Mouse (Mus musculus) limb, embryonic 12.5 days (tissue): ENCODE measurements around the gene Ptpn6. TPM values are rescaled to one million over a fixed set of nuclear protein-coding genes. Genes with fewer than 3 reads are reported as not detected.

Experiments used
- ATAC-seq: fragments of 200-750 bp; cut with Nextera tagmentation; 2 replicates; pipeline ENCODE4 v1.8.0; 2017; ENCODE audit warnings: low read depth, moderate TSS enrichment; ENCODE audit not compliant: insufficient number of reproducible peaks, insufficient read depth, low FRiP score, low TSS enrichment
- H3K27ac ChIP-seq: fragments of 300-500 bp; sonication (generic); 2 replicates; pipeline ENCODE4 v1.5.1; 2016; ENCODE audit warnings: mild to moderate bottlenecking, moderate library complexity
- H3K27me3 ChIP-seq: fragments of 300-500 bp; sonication (generic); 2 replicates; pipeline ENCODE4 v1.6.1; 2016; ENCODE audit warnings: mild to moderate bottlenecking, moderate library complexity
- H3K36me3 ChIP-seq: fragments of 300-500 bp; sonication (generic); 2 replicates; pipeline ENCODE4 v1.6.1; 2016; ENCODE audit warnings: mild to moderate bottlenecking, moderate library complexity
- H3K4me1 ChIP-seq: fragments of 300-500 bp; sonication (generic); replicated peaks from 2 replicates; pipeline ENCODE4 v1.6.1; 2016
- H3K4me2 ChIP-seq: fragments of 300-500 bp; sonication (generic); 2 replicates; pipeline ENCODE4 v1.6.1; 2016; ENCODE audit warnings: mild to moderate bottlenecking, moderate library complexity
- H3K4me3 ChIP-seq: fragments of 300-500 bp; sonication (generic); replicated peaks from 2 replicates; pipeline ENCODE4 v1.5.1; 2016; ENCODE audit warnings: mild to moderate bottlenecking
- H3K9ac ChIP-seq: fragments of 300-500 bp; sonication (generic); replicated peaks from 2 replicates; pipeline ENCODE4 v1.6.1; 2016; ENCODE audit warnings: mild to moderate bottlenecking, moderate library complexity
- H3K9me3 ChIP-seq: fragments of 300-500 bp; sonication (generic); 2 replicates; pipeline ENCODE4 v1.6.1; 2016; ENCODE audit warnings: mild to moderate bottlenecking, moderate library complexity
- WGBS: fragments of 180-500 bp; shearing (Covaris S2); methylation state at CpG from one replicate; pipeline ENCODE4 v1.1.7; 2016; 5-methylcytosine and 5-hydroxymethylcytosine counted together
- polyA plus RNA-seq: library from polyadenylated mRNA; unstranded; fragments of >200 nt; fragmentation: Nextera tagmentation; extraction: Ambion mirVana; gene quantifications from 2 replicates; pipeline ENCODE4 v1.2.1, GENCODE M21; 2016

Ptpn6 gene
- polyA plus RNA-seq, 1 experiment from 2014 or later: 6.0 TPM

DNA sequence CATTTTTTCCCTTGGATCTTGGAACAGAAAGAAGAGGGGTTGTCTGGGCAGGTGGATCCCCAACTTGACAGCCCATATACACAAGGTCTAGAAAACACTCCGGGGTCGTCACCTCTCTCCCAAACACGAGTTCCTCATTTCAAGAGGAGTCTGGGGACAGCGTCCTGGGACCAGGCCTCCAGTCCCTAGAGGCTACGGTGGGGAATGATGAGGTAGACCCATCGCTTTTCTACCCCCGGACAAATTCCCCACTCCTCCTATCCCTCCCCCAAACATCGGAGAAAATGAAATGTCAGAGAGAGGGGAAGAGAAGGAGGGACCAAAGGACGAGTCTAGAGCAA is 30.2 kb upstream of the Ptpn6 start:
- 7% methylated on average over 9 of the region's 9 CpGs for WGBS
- H3K9me3 ChIP-seq: no peaks in the 10 kb centered on the region
- peaks cover 30% of the 10 kb centered on the region for H3K4me1 ChIP-seq
- H3K36me3 ChIP-seq: no peaks in the 10 kb centered on the region
- peak overlapping the region; percentile 58 for H3K4me3 ChIP-seq
- peak; percentile 22; the same call in 1 of the 2 replicates for ATAC-seq
- H3K4me2 ChIP-seq: peak overlapping the region; percentile 92
- H3K27ac ChIP-seq: no peak overlapping the region
- H3K27me3 ChIP-seq: peaks cover 59% of the 10 kb centered on the region
- peak overlapping the region; percentile 72; the same call in 1 of the 2 replicates for H3K9ac ChIP-seq

DNA sequence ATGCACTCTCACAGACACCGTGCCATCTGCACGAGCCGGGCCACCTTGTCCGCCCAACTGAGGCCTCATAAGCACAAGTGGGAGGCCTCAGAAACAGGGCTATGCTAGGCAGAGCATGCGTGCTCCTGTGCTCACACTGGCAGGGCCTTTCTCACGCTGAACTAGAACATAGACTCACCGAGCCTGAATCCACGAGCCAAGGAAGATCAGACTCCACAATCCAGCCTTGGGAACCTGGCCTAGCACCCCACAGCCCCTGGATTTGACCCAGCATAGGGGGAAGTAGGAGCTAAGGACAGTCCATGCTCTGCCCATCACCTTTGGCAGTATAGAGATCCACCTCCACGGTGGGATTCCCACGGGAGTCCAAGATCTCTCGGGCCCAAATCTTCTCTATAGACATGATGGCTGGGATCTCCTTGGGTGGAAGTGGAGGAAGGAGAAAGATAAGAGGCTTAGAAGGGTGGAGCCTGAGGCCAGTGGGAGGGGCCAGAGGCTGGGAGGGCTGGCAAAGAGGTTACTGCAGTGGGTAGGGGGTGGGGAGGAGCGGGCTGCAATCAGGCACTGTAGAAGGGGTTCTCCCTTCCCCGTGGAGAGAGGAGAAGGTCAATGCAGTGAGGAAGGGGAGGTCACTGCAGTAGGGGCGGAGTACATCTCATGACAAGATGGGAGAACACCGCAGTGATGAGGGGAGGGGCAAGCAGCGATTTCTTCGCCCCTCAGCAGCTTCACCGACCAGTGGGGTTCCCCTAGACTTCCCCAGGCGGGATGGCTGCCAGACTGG is 29.6 kb upstream of the Ptpn6 start:
- no peaks in the 10 kb centered on the region for H3K9me3 ChIP-seq
- H3K27ac ChIP-seq: no peak overlapping the region
- H3K27me3 ChIP-seq: peaks cover 57% of the 10 kb centered on the region
- peak overlapping the region; percentile 58 for H3K4me3 ChIP-seq
- H3K9ac ChIP-seq: 0 out of 2 replicates have a peak overlapping the region, but pooled peaks have one; percentile 31
- peaks cover 30% of the 10 kb centered on the region for H3K4me1 ChIP-seq
- no peaks in the 10 kb centered on the region for H3K36me3 ChIP-seq
- peak overlapping the region; percentile 92 for H3K4me2 ChIP-seq
- ATAC-seq: no peak
- WGBS: 30% methylated on average over 19 of the region's 19 CpGs

DNA sequence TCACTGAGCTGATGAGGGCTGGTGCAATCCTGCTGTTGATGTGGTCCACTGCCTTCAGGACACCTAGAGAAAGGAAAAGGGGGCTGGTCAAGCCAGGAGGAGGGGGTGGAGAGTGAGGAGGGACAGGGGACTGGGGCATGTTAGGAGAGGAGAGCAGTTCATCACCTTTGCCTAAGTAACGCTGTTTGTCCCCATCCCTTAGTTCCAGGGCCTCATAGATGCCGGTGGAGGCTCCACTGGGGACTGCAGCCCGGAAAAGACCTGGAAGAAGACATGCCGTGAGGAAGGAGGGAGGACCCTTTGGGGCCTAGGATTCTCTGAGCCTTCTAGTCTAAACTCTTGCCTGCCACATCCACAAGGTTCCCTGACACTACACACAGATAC is 29.0 kb upstream of the Ptpn6 start:
- Histone ChIP-seq H3K27ac (no peak overlapping the region), H3K4me3 (no peak overlapping the region), H3K27me3 (peaks cover 59% of the 10 kb centered on the region), H3K36me3 (no peaks in the 10 kb centered on the region), H3K9me3 (no peaks in the 10 kb centered on the region), H3K9ac (no peak overlapping the region), H3K4me2 (0 out of 2 replicates have a peak overlapping the region, but pooled peaks have one; percentile 92), H3K4me1 (peaks cover 30% of the 10 kb centered on the region)
- 55% methylated on average over 4 of the region's 4 CpGs for WGBS
- no peak for ATAC-seq

DNA sequence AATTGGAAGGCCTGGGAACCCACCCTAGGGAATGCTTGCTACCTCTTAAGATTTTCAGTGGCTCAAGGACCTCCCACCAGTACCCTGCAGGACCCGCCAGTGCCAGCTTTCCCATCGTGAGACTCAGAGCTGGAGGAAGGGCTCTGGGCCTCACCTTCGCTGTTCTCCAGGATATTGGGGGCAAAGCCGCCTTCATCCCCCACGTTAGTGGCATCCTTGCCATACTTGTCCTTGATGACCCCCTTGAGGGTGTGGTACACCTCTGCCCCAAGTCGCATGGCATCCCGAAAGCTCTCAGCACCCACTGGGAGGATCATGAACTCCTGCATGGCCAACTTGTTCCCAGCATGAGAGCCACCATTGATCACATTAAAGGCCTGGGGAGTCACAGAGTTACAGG is 27.4 kb upstream of the Ptpn6 start:
- 87% methylated on average over 7 of the region's 7 CpGs for whole genome bisulfite sequencing
- H3K27me3 ChIP-seq: peaks cover 70% of the 10 kb centered on the region

DNA sequence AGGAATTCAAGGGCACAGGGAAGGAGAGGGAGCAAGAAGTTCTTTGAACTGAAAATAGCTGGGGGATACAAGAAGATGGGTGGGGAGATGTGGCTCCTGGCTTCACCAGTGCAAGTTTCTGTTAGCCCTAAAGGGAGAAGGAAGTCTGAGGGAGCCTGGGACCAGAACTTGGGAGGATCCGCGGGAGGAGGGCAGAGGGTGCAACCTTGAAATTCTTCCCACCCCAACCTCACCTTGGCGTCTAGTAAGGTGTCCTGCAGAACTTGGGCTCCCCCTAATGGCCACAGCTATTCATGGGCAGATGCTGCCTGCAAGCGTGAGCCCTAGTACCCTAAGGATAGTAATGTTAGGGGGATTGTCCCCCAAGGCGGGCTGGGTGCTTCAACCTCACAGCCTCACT is 20.7 kb upstream of the Ptpn6 start:
- H3K27me3 ChIP-seq: peaks cover 30% of the 10 kb centered on the region
- WGBS: 5% methylated on average over 5 of the region's 5 CpGs
- H3K36me3 ChIP-seq: 0 out of 2 replicates have a peak, but pooled peaks cover 3% of the 10 kb centered on the region
- peaks cover 40% of the 10 kb centered on the region for H3K4me1 ChIP-seq
- peak overlapping the region; percentile 44; the same call in 1 of the 2 replicates for H3K9ac ChIP-seq
- peak overlapping the region; percentile 87 for H3K4me2 ChIP-seq
- peak overlapping the region; percentile 99 for H3K27ac ChIP-seq
- peak overlapping the region; percentile 89 for H3K4me3 ChIP-seq
- H3K9me3 ChIP-seq: no peaks in the 10 kb centered on the region
- ATAC-seq: no peak

More for the DNA sequence above, 27.4 kb upstream of the Ptpn6 start:
- H3K9ac ChIP-seq: no peak overlapping the region
- H3K4me2 ChIP-seq: no peak overlapping the region
- no peaks in the 10 kb centered on the region for H3K36me3 ChIP-seq
- ATAC-seq: no peak
- H3K4me1 ChIP-seq: peaks cover 30% of the 10 kb centered on the region
- no peak overlapping the region for H3K27ac ChIP-seq
- no peak overlapping the region for H3K4me3 ChIP-seq
- H3K9me3 ChIP-seq: no peaks in the 10 kb centered on the region

DNA sequence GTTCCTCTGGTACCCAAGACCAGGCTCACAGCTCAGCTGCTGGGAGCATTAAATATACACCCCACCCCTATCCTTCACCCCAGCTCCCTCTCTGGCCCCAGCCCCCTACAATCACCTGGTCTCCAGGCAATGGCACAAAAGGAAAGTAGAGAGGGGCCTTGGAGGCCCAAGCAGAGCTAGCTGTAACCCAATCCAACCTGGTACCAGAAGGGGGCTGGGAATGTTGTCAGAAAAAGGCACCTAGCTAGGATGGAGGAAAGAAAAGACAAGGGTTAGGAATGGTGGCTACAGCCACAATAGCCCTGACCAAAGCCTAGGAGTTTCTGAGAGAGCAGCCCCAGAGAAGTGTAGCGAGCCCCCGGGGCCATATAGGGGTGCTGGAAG is 20.3 kb upstream of the Ptpn6 start:
- Histone ChIP-seq H3K4me3 (peak overlapping the region; percentile 89), H3K9me3 (no peaks in the 10 kb centered on the region), H3K4me1 (peaks cover 44% of the 10 kb centered on the region), H3K36me3 (0 out of 2 replicates have a peak, but pooled peaks cover 8% of the 10 kb centered on the region), H3K9ac (peak overlapping the region; percentile 44), H3K27ac (peak overlapping the region; percentile 99), H3K27me3 (peaks cover 26% of the 10 kb centered on the region), H3K4me2 (peak overlapping the region; percentile 87)
- ATAC-seq: no peak
- 57% methylated on average over 2 of the region's 2 CpGs for WGBS

DNA sequence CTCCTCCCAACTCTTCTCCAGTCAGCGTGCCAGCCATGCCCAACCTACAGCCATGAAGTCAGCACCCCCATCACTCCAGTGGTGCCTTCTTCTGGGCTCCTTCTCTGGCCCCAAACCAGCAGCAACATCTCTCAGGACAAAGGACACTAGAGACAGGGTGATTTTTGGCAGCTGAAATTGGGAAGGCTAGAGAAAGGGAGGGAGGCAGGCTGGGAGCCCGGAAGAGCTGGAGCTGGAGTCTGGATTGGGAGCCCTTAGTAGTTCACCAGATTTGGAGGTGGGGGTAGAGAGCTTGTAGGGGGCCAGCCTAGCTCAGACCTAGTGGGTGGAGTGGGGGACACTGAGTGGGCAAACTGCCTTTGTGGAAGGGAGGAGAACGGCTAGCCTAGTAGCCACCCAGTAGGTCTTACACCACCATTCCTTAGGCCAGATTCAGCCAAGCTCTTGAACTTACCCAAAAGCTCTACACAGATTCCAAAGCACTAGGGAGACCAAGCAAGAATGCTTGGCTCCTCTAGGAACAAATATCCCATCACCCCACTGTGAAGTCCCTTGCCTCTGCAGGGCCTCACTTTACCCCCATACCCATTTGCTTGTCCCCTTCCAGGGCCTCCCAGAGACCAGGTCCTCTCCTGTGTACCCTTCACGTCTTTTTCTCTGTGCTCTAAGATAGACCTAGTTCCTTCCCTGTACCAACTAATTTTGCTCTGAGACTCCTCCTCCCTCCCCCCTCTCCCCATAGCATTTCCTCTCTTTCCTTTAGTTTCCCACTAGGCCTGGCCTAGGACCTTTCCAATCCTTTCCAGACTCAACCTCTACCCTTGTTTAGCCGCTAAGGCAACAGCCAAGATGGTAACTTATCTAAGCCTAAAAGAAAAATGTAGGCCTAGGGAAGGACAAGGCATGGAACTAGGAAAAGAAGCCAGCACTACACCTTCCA is 19.7 kb upstream of the Ptpn6 start:
- H3K4me1 ChIP-seq: peaks cover 50% of the 10 kb centered on the region
- WGBS: 39% methylated on average over 5 of the region's 5 CpGs
- H3K9ac ChIP-seq: peak overlapping the region; percentile 96
- H3K4me3 ChIP-seq: peak overlapping the region; percentile 89
- H3K36me3 ChIP-seq: peaks cover 9% of the 10 kb centered on the region; the same call in 1 of the 2 replicates
- H3K27me3 ChIP-seq: peaks cover 24% of the 10 kb centered on the region
- no peaks in the 10 kb centered on the region for H3K9me3 ChIP-seq
- no peak for ATAC-seq
- H3K4me2 ChIP-seq: peak overlapping the region; percentile 87
- peak overlapping the region; percentile 99 for H3K27ac ChIP-seq

DNA sequence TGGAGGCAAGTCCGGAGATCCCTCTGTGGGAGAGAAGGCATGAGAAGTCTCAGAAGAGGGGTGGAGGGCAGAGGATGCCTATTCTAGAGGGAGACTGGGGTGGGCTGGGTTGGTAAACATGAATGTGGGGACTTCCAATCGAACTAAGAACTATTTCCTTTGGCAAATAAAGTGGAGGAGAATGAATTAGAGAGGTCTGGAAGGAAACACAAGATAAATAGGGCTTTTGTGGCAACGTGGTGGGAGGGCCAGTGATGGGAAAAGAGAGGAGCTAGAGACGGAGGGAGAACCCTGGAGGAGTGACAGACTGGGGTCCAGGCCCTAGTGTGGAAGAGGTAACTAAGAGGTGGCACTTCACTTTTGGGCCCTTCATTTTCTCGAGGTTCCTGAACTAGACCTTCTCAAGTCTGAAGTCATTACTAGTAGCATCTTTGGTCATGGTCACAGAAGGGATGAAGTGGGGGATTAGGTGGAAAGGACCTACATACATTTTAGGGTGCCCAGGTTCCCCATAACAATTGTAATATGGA is 18.9 kb upstream of the Ptpn6 start:
- peak overlapping the region; percentile 96 for H3K9ac ChIP-seq
- H3K4me2 ChIP-seq: peak overlapping the region; percentile 87
- 9% methylated on average over 5 of the region's 5 CpGs for WGBS
- H3K36me3 ChIP-seq: peaks cover 9% of the 10 kb centered on the region; the same call in 1 of the 2 replicates
- ATAC-seq: no peak
- H3K27me3 ChIP-seq: peaks cover 17% of the 10 kb centered on the region
- no peaks in the 10 kb centered on the region for H3K9me3 ChIP-seq
- peaks cover 50% of the 10 kb centered on the region for H3K4me1 ChIP-seq
- H3K4me3 ChIP-seq: peak overlapping the region; percentile 89
- H3K27ac ChIP-seq: peak overlapping the region; percentile 99

DNA sequence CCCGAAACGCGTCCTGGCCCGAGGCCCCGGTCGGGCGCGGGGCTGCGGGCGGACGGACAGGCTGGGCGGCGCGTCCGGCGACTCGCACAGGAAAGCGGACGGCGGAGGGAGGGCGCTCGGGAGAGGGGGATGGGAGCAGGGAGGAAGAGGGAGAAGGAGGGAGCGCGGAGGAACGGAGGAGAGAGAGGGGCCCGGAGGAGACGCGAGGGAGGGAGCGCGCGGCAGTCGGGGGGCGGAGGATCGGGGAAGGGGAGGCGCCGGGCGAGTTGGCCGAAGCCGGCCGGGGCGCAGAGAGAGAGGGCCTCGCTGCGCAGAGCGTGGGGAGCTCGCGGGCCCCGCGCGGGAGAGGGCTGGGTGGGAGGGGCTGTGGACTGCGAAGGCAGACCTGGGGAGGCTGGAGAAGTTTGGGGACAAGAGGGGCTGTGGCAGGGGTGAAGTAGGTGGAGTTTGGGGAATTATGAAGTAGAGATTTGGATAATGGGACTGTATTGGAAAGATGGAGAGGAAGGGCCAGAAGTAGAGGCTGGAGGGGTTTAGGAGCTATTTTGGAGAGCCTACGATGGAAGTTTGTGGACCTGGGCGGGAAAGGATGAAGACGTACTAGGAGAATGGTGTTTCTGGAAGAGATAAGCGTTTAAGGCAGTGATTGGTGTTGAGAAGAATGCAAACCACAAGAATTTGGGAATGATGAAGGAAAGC is 18.3 kb upstream of the Ptpn6 start:
- Histone ChIP-seq H3K4me2 (peak overlapping the region; percentile 87), H3K9ac (peak overlapping the region; percentile 96), H3K9me3 (no peaks in the 10 kb centered on the region), H3K4me3 (peak overlapping the region; percentile 89), H3K36me3 (peaks cover 9% of the 10 kb centered on the region; the same call in 1 of the 2 replicates), H3K27me3 (peaks cover 12% of the 10 kb centered on the region), H3K27ac (peak overlapping the region; percentile 99), H3K4me1 (peaks cover 50% of the 10 kb centered on the region)
- WGBS: under 1% methylated on average over 53 of the region's 54 CpGs
- ATAC-seq: peak; percentile 75

DNA sequence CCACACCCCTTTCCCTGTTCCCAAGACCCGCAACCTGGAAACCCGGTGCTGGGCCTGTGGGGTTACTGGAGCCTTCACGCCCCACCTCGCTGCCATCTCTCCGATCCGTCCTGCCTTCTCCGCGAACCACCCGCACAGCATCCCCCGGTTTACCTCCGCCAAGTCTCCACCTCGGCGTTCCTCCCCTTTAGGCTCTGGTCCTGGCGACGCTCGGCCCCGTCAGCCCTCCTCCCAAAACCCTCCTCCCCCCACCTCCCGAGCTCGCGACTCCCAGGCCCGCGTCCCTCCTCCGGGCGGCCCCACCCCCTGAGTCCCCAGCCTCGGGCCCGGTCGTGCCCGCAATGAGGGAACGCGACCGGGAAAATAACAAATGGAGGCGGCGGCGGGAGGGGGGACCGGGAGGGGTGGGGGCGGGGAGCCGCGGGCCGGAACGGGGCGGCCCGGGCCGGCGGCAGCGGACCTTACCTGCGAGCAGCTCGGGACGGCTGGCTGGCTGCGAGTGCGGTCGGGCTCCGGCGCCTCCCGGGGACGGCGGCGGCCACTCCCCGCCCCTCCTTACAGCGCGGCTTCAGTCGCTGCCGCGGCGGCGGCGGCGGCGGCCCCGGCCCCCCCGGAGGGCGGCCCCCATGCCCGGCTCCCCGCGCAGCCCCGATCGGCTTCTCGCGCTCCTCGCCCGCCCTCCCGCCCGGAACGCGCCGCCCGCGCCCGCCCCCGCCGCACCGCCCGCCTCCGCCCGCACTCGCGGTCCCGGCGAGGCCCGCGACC is 17.5 kb upstream of the Ptpn6 start, which contains the start of the genes Gm45234 and Atn1:
Gene Gm45234 (minus strand): TSS at position 191 of the 765 bp plus-strand sequence.
Gene Atn1 (minus strand): TSS at position 694 of the 765 bp plus-strand sequence.
- H3K36me3 ChIP-seq: peaks cover 9% of the 10 kb centered on the region; the same call in 1 of the 2 replicates
- ATAC-seq: peak; percentile 67; the same call in 1 of the 2 replicates
- 1% methylated on average over 72 of the region's 100 CpGs for WGBS
- H3K9me3 ChIP-seq: no peaks in the 10 kb centered on the region
- H3K9ac ChIP-seq: peak within 1 kb of the TSS; percentile 96
- peak within 1 kb of the TSS; percentile 87 for H3K4me2 ChIP-seq
- peak within 1 kb of the TSS; percentile 99 for H3K27ac ChIP-seq
- H3K4me1 ChIP-seq: peaks cover 50% of the 10 kb centered on the region
- H3K4me3 ChIP-seq: peak within 1 kb of the TSS; percentile 89
- H3K27me3 ChIP-seq: peaks cover 7% of the 10 kb centered on the region
